Mouse (Mus musculus) kidney, adult 8-10 months (tissue): Measurements from ENCODE around the gene Mitf.

Source experiments
- DNase-seq, 2 experiments: peaks; one replicate each; pipeline ENCODE4 v3.0.0; 2022

Mitf gene

DNA sequence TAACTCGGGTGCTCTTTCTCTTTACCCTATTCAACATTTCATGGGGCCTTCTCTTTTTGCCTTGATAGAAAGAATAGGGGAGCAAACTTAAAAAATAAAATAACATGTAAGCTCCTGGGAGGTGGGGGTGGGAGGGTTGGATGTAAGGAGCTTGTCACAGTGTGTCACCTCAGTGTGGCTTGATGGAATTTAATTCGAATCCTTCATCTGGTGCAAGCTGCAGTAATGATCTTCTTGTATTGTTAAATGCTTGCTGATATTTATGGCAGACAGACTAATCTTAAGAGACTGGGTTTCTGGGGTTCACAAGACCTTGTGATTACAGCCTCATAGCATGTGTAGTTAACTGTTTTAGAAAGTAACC is 144.0 kb downstream of the Mitf start:
- no peak for DNase-seq

DNA sequence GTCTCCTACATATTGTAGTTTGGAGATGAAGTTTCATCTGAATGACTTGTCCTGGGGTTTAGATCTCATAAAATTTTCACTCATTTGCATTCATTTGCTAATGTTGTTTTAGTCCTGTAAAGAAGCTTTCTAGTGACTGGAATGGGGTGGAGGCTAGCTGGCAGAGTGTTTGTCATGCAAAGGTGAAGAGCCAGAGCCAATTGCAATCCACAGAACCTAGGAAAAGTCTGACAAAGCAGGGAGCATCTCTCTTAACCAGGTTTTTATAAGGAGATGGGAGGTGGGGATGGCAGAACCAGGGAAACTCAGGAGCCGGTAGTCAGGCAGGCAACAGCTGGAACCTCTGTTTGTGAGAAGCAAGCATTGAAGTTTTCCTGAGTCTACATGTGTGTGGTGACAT is 144.9 kb downstream of the Mitf start:
- no peak for DNase-seq

DNA sequence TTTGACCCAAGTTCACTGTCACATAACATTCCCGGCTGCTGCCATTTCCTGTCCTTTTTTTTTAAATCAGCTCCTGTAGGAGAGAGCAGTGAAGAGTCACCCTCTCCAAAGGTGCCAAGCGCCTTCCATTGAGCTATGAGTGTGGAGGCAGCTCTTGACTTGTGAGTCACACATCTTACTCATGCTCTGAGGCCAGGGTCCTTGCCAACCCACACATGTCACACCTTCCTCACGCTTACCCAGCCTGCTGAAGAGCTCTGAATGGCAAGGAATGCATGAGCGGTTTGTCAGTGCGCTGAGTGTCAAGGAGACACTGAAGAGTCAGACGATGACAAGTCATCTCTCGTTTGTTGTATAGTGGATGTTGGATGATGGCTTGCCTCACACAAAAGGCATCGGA is 146.0 kb downstream of the Mitf start:
- DNase-seq, result no peak

DNA sequence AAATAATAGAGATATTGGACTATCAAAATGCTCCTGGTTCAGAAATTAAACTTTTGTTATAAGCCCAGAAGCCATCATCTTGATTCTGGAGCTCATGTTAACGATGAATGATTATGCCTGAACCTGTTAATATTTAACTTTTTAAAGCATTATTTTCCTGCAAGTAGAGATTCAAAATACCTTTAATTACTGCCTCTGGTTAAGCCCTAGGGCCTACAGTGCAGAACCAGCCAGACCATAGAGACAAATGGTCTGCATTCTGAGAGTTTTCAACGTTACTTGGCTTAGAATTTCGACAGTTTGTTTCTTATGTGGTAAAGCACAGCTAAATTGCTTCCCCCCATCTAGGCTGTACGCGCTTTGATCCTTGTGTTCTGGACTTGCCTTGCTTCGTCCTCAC is 149.3 kb downstream of the Mitf start:
- DNase-seq, result peak; percentile 5 to 32

DNA sequence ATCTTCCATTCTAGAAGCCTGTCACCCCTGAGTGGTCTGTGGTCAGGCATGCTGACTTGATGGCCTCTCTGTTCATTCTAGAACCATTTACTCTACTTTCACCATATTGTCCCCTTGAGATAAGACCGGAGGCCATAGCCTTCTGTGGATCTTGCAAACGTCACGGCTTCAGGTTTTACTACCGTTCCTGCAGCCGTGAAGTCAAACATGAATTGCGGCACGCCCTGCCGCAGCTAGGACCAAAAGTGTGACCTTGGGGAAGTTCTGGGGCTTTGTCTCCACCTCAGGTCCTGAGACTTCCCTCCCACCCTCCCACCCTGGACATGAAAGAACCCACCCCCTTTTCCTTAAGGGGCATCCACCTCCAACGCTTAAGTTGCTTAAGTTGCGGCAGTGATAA is 149.8 kb downstream of the Mitf start:
- no peak for DNase-seq

DNA sequence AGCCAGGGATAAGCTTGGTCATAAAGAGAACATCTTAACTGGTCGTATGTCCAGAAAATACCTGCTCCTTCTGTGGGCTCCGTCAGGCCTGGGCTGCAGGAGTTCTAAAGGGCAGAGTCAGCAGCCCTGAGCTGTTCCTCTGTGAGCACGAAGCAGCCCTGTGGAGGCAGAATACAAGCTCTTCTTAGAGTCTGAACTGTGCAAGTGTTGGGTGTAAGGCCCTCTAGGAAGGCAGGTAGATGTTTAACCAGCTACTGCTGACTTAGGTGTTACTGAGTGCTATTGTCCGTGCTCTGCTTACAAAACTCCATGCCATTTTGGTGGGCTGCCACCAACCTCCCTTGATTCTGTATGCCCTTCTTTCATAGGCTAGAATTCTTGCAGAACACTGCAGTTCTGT is 151.4 kb downstream of the Mitf start:
- DNase-seq, result peak; percentile 45 to 69

DNA sequence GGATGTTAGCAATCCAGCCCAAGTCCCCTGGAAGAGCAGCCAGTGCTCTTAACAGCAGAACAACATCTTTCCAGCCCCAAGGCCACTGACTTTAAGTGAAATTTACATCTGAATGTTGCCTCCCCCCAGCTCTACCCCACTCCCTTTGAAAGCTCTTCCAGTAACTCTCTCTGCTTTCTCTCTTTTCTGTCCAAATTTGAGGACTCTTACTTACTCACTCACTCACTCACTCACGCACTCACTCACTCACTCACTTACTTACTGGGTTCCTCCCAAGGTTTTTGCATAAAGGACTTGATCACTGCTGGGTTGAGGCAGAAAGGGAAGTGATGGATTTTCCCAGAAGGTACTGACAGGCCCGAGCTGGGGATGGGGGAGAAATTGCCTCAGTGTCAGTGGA is 154.9 kb downstream of the Mitf start:
- no peak for DNase-seq

DNA sequence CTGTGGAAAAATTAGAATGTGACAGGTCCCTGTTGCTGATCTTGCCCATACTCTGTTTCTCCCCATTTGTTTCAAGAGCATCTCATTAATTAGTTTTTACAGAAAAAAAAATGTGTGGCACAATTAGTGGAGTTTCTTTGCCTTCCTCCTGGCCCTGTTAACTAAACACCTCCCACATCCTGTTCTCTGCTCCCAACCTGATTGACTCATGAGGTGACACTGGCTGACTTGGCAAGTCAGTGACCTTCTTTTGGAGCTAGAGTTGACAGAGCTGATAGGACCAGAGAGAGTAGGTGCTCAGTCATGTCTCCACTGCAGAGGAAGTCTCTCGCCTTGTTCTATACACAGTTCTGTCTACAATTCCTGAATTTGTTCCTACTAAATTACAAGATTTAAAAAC is 155.5 kb downstream of the Mitf start:
- DNase-seq, result no peak

DNA sequence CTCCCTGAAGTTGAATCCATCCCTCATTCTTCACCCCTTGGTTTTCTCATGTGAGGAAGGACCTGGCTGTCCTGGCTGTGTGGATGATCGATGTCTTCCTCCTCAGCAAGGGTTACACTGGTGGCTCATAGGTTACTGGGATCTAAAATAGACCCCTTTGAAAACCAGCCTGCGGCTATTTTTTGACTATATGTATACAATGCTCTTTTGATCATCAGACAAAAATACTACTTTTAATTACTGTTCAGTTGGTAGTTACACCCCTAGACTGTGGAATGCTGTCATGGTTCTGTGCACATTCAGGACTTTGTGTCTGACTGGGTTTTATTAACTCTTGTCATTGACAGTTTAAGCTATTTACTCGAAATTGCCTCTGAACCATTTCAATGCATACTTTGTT is 157.9 kb downstream of the Mitf start:
- DNase-seq, result peak in 1 of 2 experiments; percentile 18

DNA sequence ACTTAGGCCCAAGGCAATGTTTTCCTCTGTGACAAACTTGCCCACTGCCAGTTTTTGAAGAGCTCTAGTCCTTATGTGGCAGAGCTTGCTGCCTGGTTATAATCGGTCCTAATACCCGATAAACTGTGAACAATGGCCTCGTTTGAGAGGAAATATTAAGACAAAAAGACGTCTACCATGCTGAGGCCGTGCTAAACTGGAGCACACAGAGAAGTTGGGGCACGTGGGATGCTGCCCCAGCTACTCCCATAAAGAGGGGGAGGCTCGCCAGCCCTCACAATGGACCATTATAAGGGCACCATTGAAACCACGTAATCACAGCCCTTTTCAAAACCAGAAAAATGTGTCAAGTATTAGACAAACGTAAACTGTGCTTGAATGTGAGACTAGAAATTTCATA is 174.8 kb downstream of the Mitf start:
- no peak for DNase-seq

DNA sequence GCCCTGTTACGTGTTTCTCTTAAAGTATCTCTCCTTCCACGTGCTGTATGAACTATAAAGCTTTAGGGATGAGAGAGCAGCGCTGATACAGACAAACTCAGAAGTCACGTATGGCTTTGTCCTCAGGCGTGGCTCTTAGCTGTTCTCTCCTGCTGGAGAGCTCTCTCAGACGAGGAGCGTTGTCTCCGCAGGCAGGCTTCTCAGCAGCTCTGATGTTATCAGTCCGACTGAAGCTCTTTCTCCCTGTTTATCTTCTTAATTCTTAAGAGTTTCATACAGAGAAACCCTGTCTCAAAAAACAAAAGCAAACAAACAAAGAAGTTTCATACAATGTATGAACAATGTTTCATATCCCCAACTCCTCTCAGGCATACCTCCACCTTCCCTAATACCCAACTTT is 178.8 kb downstream of the Mitf start:
- DNase-seq, result no peak

DNA sequence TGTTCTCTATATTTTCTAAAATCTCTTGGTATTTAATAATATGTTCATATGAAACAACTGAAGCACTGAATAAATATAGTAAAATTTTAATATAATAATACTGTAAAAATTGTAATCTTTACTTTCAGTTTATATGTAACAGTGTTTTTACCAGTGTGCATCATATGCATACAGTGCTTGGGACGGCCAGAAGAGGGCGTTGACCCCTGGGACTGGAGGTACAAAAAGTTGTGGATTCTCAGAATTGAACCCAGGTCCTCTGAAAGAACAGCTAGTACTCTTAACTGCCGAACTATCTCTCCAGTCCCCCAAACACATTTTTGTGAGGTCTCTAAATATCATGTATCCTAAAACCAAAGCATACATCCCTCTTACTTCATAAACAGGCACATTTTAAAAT is 179.6 kb downstream of the Mitf start:
- no peak for DNase-seq

DNA sequence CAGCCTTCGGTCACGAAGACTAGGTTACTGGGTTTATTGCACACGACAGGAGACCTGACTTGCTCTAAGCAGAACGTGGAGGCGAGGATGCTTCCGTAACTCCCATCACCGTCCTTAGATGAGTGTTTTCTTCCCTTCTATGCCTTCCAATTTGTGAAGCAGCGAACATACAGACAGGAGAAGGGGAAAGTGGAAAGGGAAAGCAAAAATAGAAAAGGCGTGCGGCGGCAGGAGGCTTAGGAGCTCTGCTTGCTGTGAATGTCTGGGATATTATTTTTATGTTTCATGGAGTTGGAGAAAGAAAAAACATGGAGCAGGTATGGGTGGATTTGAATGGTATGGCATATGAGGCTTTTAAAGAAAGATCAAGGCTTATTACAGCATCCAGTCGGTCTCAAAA is 186.7 kb downstream of the Mitf start:
- DNase-seq, result no peak

DNA sequence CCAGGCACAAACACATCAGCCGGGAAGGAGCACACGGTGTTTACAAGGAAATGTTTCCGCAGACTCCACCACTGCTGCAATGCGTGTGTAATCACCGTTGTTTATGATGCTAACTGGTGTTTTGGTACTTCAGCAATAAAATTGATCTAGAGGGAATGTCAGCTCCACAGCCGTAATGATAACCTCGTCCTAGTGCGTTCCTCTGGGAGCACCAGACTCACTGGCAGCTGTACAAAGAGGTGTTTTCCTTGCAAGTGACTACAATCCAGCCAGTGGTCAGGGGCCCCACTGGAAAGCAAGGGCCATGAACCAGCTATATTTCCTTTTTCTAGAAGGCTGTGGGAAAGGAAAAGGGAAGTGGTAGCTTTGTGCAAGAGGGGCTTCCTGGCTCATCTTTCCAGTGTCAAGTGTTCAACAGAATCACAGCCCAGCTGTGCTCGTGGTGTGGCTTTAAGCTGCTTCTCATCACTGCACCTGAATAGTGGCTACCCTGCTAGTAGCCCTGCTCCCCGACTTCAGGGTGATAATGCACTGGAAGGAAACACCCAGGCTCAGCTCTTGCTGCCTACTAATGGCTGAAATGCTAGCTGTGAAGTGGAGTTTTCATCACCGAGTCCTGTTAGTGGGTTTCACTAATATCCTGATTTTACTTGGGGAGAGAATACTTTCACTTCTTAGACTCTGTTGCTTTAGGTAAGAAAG is 188.9 kb downstream of the Mitf start:
- DNase-seq, result no peak

DNA sequence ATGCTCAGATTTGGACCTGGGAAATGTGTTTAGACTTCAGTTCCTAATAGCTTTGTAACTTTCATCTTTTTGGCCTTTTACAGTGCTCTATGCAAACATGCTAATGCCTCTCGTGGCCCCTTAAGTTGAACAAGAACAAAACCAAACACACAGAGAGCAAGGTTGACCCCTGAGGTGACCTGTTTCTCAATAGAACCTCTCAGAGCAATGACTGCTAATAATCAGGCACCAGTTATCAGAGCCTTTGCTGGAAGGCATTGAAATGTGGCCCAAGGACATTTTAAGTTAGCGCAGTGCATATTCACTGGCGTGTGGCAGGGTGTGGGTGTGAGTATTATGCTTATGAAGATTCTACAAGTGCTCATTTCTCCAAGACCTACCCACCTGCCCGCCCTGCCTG is 194.7 kb downstream of the Mitf start:
- no peak for DNase-seq

DNA sequence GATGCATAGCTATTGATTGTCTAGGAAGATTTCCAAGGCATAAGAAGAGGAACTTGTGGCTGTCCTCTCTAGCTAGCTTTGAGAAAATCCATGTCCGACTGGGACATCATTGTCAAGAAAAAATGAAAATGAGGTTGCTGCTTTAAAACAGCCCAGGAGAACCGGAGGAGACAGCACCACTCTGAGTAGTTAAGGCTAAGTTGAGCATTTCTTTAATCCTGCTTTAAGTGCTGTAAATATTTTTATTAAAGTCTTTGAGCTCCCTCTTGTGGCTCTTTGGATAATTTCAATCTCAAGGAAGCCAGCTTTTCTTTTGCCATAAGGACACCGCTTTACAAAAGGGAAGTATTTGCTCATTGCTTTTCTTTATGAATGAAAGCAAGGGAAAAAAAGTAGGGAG is 196.3 kb downstream of the Mitf start:
- DNase-seq, result peak in 1 of 2 experiments; percentile 38

DNA sequence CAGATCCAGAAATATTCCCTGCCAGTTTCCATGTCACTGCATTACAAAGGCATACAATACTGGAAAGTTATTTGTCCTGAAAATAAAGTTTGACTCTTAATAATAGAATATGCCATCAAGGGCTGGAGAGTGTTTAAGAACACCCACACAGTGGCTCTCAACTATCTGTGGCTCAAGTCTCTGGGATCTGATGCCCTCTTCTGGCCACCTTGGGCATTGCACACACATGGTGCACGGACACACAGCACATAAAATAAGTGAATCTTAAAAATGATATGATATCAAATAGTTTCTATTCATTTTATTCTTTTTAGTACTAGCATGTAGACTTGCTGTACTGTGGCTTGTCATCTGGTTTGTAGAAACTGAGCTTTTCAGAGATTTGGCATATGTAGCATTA is 198.7 kb downstream of the Mitf start:
- DNase-seq, result peak; percentile 14 to 45

DNA sequence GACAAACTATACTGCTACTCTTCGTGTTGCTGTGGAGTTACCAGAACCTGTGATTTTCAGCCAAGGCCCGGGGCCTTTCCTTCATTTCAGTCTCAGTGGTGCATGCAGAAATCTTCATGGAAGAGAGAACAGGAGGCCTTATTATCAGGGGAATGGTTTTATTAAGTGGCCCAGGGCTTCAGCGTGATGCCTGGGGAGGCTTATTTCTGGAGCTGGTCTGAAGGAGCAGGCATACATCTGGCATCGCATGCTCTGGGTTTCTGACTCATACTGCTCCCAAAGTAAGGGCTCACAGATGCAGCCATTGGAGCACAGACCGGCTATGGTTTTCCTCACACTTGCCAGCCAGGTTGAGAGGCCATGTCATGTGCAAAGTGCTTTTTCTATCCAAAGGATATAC is 208.2 kb downstream of the Mitf start:
- DNase-seq, result no peak

DNA sequence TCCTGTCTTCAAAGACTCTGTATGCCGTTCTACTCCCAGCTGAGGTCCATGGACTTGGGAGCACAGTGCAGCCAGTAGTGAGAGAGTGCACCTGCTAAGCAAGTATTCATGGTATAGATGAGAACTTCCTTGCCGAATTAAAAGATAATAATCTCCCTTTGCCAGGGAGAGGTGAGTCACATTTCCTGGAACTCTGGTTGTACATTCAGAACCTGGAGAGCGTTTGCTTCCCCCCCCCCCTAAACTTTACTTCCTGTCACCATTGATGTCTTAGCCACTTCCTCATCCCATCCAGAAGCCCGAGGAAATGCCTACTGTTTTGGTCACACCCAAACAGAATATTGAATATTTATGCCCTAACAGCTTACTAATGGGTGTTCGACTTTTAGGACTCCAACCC is 209.0 kb downstream of the Mitf start:
- DNase-seq, result no peak

DNA sequence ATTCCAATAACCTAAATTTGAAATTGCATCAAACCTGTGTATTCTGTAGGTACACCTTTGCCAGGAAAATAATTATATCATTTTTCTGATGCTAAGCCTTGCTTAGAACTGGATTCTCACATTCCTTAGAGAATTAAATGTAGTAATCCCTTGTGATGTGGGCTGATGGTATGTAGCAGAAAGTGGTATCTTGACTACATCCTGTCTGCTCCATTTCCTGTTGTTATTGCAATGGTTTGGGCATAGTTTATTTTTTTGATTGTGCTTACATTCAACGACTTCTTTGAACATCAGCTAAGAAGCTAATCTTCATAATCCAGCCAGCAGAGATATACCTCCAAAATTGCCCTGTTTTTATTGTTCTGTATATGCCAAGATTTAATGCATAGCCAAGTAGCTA is 217.0 kb downstream of the Mitf start:
- DNase-seq, result no peak

DNA sequence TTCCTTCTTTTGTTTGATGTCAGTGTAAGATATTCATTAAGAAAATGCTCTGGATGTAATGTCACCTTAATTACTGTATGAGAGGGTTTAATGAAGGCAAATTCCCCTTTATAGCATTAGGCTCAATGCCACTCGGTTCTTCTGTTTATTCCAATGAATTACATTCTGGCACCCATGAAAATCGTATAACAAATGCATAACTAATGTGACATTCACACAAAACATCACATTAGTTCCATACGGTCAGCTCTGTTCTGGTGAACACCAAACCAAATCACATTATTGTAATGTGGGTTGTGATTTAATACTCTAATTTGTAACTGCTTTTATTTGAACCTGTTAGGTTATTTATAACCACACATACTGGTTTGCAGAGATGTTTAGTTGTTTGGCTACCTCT is 231.7 kb downstream of the Mitf start:
- DNase-seq, result no peak

DNA sequence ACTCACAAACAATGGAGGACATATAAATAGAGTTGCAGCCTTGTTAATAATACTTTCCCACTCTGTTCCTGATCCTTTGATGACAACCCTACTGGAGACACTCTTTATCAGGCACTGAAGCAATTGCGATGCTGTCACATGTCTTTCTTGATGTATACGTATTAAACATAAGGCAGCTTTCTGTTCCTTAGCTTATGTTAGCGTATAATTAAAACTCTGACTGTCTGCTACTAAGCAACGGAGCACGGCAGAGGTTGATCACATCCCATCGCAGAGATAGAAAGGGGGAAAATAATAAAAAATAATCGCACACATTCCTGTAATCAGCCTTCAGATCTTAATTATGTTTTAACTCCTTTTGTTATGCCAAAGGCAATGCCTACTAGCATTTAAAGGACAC is 234.9 kb downstream of the Mitf start:
- no peak for DNase-seq

DNA sequence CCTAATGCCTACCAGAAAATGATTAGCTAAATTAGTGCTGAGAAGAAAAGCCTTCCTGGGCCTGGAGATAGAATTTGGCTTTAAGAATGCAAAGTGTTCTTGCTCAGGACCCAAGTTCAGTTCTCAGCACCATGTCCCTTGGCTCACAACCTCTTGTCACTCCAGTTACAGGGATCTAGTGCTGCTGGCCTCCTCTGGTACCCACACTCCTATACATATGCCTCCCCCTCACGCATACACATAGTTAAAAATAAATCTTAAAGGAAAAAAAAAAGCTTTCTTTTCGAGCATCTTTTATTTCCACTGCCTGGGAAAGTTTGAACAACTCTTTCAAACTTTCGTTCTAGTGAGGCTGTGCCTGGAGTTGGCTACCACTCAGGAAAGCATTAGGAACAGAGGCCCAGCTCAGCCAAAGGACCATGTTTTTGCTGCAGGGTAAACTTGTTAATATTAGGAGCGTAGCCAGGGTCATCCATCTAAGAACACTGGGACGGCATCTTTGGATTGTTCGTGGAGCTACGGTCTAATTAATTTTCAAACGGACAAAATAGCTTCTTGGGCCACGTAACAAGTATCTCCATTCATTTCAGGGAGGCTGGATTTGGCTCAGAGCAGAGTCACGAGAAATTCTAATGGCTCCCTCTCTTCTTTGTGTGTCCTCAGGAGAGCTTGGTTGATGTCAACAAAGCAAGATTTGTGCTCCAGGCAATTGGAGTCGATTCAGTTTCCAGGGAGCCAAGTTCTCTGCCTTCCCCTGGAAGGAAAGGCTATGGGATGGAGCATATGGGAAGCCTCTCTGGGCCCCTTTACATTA is 239.7 kb downstream of the Mitf start:
- DNase-seq, result no peak

DNA sequence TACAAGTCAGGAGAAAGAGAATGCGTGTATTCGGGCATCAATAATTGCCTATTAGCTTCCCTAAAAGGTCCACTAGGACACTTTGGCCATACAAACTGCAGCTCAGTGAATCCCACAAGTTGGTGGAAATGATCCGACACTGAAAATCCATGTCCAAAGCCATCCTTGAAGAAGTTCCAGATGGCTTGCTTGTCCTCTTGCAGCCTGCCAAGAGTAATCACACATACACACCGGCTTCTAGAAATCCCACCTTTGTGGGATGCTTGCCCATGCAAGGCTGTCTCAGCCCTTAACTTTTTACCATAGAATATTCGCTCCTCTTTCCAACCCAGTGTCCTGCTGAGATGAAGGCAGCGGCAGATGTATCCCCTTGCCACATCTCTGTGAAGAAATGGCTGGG is 240.9 kb downstream of the Mitf start:
- DNase-seq, result no peak
